Mouse (Mus musculus) heart, postnatal 0 days (tissue): ENCODE measurements around the gene Tgm1.

Experiments
- CTCF ChIP-seq: IDR thresholded peaks from 2 replicates; pipeline ENCODE4 v1.5.1; 2016; ENCODE audit warnings: antibody characterized with exemption, control low read depth, low read depth
- EP300 ChIP-seq: IDR thresholded peaks from 2 replicates; pipeline ENCODE4 v1.6.1; 2016; ENCODE audit warnings: antibody characterized with exemption, low read depth

DNA sequence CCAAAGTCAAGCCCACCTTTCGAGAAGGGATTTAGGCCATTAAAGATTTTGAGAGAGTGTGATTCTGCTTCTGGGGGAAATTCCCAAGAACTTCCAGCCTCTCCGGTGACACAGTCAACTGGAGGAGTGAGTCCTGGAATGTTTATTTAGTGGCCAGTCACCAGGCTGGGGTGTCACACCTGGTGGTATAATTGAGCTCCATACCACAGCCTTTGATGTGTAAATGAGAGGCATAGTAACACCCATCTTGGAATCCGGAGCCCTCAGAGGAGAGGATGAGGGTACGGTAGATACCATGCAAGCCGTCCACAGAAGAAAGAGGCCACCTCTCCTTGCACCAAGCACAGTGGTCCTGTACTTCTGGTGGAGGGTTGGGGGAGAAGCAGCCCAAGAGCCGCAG, 11.0 kb downstream of the Tgm1 start:
- no peak for TF ChIP-seq CTCF
- TF ChIP-seq EP300: no peak
